Mouse (Mus musculus): ENCODE results near the gene Sod3.
A peak's percentile ranks its signal among the peaks of the same experiment; 100 is the strongest.

The Sod3 gene

DNA sequence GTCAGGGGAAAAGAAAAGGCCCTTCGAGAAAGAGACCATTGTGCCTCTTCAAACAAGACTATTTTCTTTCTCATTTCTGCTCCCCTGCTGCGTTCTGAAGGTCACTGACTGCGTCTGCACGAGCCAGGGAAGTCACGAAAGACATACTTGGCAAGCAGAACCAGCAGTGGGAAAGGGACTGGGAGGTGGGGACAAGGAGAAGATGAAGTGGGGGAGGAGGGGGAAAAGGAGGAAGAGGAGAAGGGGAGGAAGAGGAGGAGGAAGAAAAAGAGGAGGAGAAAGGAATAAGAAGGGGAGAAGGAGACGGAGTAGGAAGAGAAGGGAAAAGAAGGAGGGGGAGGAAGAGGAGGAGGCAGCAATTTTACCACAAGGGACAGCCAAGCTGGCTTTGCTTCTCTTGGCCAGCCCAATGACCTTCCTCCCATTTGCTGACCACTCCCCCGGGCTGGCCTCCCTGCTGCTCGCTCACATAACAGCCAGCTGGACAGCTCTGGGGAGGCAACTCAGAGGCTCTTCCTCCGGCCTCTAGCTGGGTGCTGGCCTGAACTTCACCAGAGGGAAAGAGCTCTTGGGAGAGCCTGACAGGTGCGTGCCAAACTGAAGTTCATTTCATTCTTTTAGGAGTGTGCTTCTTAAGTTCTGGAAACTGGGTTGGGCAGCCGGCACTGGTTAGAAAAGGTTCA is at the start of gene Sod3:
Sod3 (plus strand) TSS at position 324 of the 683 bp plus-strand sequence.
- peak; percentile 77 for DNase-seq (ENCODE audit: low spot score)

DNA sequence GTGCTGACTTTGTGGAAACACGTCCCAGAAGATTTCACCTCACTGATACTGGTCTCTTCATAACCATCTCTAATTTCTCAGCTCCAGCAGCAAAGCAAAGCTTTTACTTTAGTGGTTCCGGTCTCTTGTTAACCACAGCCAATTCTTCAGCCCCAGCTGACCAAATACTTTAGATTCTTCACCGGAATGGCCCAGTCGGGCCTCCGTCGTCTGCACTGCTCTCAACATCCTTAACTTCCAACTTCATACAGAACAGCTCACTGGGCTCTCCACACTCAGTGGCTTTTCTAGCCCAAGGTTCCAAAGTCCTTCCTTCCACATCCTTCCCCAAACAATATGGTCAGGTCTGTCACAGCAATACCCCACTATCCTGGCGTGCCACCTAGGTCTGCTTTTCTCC is 46.7 kb upstream of the Sod3 start:
- DNase-seq (ENCODE audit: low spot score), result no peak

DNA sequence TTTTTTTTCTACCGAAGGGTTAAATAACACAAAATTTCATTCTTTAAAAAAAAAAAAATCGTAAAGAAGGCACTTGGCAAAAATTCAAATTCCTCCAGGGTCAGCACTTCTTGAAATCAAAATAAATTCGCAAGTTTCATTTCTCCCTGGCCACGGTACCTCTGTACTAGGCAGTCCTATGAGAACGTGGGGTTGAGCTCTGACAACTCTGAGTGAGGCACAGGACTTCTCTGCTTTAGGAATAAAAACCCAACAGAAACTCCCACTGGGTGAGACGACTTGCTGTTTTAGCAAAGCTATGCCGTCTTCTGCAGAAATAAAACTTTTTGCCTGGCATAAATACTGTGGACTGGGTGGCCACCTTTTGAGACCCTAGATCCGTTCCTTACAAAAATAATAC is 44.1 kb upstream of the Sod3 start:
- no peak for DNase-seq (ENCODE audit: low spot score)

DNA sequence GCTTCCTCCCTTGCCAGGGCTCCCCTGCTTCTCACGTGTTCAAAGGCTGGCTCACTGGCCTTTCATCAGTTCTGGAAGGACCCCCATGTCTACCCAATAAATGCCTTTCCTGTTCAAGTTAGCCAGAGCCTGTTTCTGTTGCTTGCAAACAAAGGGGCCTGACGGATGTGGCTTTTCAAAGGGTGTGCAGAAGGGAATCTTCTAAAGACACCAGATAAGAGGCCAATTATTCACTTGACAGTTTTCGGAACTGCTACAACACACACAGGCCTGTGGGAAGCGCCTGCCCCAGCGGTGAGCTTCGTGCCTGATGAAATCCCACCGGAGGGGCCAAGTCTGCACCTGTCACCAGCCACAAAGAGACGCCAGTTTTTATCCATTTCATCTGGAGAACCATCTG is 31.5 kb upstream of the Sod3 start:
- DNase-seq (ENCODE audit: low spot score), result no peak

DNA sequence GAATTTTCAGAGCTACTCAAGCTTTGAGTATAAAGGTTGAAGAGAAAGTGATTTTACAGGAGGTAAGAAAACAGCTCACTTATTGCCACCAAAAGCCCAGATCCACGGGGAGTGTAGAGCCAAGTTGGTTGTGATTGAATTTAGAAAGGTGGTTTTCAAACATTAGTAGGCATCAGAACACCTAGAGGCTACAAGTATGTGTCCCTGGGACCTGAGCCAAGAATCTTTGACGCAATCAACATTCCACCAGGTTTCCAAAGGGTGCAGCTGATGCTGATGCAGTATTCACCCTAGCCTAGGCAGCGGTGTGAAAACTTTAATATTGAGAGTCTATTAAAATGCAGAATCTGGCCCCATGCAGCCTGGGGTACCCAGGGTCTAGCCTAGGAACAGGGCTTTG is 28.0 kb upstream of the Sod3 start:
- no peak for DNase-seq (ENCODE audit: low spot score)

DNA sequence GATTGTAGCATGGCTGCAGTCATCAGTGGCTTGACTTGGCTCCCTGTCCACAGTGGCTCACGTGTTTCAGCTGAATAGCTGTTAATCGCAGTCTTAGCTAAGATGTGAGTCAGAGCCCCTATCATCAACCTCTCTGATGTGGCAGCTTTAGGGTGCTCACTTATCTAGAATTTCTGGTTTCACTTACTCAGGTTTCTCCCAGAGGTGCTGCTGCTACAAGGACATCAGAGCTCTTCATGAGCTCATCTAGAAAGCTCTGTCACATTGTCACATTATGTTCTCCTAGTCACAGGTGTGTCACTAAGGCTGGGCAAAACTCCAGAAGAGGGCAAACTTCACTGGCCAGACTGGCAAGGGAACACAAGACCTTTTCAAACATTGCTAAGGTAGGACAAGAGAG is 24.5 kb upstream of the Sod3 start:
- no peak for DNase-seq (ENCODE audit: low spot score)

DNA sequence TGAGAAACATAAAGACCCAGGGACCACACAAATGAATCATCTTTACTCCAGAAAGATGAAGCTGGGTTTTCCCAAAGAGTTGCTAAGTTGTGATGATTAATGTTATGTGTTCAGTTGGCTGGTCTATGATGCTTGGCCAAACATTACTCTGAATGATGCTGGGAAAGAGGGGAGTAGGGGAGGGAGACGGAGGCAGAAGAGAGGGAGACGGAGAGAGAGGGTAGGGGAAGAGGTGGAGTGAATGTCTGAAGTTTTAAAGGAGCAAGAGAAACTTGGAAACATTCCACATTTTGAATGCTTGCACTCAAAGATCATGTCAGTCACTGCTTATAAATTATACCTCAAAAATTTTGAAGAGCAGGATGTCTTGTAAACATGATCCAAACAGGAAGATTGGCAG is 16.7 kb upstream of the Sod3 start:
- no peak for DNase-seq (ENCODE audit: low spot score)

DNA sequence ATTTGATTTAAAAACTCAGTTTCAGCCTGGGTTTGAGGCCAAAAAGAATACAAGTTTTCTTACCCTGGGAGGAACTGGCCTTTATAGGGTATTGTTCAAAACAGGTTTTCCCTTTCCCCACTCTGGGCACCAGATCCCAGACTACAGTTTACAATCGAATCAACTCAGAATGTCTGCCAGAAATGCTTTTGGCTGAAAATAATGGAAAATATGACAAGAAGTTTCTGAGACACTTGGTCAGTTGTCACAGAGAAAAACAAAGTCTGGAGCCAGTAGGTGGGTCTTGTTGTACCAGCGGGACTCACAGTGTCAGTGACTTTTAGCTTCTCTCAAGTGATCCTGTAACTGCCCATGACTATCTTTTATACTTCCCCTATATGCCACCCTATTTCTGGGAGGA is 13.1 kb upstream of the Sod3 start:
- DNase-seq (ENCODE audit: low spot score), result no peak

DNA sequence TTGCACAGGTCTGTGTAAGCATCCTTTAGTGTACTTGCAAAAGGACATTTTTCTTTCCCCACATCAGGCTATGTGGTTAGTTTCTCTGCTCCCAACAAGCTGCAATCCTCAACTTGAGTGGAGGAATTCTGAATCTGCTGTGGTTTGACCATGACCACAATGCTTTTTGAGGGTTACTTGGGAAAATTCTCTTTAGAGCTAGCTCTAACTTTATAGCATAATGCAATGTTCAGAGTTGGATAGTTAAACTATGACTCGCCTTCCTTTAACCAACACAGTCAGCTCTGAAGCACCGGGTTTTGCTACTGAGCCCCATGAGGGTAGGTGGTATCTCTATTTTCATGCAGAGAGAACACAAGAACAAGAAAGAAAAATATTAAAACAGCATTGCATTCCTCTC is 12.0 kb upstream of the Sod3 start:
- DNase-seq (ENCODE audit: low spot score), result no peak

DNA sequence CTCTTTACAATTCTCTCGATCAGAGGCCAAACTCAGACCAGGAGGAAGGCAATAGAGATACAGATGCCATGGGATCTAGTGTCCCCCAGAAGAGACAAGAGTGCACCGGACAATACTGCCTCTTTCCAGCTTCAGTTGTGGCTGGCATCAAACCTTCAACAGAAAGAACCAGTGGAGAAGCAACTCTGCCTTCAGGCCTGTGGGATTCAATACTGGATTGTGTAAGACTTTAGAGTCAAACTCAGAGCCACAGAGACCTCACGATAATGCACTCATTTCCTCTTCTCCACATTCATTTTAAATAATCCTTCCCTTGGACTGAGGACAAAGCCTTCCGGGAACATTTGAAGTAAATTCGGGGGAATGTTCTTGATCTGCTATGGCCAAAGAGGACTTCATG is 10.9 kb upstream of the Sod3 start:
- no peak for DNase-seq (ENCODE audit: low spot score)

DNA sequence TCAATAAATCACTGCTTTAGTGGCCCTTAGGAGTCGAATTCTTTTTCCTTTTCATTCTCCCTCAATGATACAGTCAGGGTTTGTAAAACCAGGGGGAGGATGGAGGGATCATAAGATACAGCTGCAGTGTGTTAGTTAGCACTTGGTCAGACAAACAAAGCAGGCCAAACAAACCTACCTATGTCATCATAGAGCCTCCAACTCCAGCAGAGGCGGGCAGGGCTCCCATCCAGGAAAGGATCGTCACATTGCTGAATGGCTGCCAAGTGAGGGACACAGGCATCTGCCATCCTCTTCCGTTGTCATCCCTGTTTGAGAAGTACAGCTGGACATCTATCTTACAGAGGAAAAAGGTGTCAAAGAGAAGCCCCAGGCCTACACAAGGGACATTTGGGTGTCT is 9.2 kb upstream of the Sod3 start:
- DNase-seq (ENCODE audit: low spot score), result no peak

DNA sequence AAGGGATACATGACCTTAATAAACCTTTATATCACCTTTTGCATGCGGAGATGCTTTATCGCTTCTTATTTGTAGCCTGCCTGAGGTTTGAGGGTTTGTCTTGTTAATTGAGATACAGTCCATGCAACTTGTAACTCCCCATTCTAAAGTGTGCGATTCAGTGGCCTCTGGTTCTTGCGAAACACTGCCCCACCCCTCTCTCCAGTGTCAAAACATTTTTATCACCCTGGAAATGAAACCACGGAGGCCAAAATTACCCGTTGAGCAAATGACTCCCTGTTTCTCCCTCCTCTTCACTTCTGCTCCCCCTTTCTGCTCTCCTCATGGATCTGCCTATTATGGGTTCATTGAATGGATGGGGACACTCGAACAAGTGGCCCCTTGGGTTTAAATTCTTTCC is 8.0 kb upstream of the Sod3 start:
- DNase-seq (ENCODE audit: low spot score), result no peak

DNA sequence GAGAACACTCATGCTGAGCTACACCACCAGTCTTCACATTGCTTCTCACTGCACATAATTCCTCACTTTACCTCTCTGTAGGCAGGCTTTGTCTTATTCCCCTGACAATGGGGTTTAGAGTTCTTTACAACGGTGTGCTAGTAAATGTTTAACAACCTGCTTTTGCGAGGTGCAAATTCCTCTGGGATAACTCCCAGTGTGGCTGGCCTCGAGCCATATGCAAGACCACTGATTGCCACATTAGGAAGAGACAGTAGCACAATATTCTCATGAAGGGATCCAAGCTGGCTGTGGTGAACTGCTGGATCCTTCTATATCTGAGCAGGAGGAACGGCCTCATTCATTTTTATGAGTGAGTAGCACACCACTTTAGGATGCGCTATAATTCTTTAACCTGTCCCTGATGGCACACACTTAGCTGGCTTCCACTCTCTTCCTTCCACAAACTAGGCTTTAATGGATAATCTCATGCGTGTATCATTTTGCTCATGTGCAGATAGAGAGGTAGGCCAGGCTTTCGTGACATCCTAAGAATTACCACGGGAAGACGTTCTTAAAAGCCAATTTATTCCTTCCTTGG is 6.3 kb upstream of the Sod3 start:
- DNase-seq (ENCODE audit: low spot score), result peak; percentile 59

DNA sequence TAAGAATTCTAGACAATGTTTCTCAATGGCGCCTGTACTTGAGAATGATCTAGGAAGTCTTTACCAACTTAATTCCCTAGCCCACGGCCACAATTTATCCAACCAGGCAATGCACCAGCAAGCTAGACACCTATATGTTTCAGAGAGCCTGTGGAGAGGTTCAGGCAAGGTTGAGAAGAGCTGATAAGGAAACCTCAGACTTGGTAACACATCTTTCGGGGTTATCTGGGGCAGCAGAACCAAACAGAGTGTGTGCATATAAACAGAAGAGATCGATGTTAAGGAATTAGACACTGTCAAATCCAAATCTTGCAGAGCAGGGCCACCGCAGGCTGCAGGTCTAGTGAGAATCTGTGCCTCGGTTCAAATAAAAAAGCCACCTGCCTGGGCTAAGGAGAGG is 5.5 kb upstream of the Sod3 start:
- DNase-seq (ENCODE audit: low spot score), result no peak

DNA sequence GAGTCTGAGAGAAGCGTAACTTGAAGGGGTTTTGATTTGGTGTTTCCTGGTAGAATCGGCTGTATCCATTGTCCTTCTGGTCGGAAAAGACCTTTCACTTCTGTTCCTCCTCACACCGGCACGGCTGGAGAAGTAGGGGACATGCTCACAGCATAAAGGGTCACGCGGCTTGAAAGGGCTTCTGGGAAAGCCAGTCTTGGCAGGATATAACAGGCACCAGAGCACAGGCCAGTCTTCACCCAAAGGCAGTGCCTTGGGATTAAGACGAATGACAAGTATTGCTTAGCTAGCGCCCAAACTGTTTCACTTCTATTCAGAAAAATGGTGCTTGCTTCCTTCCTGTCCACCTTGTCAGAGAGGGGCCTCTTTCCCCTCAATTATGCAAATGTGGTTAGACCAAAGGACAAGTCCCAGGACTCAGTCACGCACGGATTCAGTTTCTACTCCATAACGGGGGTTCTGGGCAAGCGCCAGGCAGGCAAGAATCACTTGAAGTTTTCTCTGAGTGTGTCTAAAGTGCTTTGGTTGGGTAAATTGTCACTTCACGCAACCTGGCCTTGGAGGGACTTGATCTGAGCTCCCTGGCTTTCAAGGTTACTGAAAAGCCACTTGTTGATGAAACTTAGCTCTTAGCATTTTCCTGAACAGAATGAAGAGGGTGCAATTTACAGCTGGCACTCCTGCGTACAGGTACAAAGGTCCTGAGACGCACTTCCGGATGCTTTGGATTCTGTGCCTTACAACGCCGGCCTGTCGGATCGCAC is 3.1 kb upstream of the Sod3 start:
- peak; percentile 79 for DNase-seq (ENCODE audit: low spot score)

DNA sequence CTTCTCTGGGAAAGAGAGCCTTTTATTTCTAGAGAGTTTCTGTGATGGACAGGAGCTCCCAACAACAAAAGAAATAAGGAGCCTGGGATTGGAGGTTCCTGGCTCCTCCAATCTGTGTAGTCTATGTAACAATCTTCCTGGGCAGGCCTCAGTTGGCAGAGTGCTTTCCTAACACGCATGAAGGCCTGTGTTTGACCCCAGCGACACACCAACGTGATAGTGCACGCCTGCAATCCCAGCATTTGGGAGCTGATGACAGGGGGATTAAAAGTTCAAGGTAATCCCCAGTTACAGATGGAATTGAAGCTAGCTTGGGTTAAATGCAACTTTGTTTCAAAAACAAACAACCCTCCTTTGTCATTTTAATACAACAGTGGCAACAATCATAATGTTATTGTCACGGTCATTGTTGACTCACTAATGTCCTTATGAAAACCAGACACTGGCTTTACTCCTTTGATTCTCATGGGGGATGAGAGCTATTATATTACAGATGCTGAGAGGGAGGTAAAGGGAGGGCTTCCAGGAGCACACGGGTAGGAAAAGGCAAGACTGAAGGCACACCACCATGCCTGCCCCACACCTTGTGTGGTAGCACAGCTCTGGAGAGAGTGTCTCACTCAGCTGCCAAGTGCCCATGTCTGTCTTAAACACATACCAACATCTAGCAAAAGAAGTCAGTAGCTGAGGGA is 669 bp upstream of the Sod3 start:
- DNase-seq (ENCODE audit: low spot score), result no peak

DNA sequence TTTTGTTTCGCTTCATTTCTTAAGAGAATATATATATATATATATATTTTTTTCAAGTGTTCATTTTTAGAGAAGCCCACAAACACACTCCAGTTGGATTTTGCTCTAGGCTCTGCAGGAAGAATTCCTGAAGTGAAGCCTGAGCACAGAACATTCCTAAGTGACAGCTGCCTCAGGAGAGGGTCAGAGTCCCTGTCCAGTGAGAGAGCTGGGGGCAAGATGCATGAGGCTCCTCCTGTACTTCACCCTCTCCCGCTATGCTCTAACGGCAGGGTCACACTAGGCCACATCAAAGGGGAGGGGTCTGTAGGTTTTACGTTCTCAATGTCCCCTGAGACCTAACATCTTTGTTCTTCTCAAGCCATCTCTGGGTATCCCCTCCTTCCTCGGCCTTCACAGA is 930 bp downstream of the Sod3 start:
- peak; percentile 59 for DNase-seq (ENCODE audit: low spot score)

DNA sequence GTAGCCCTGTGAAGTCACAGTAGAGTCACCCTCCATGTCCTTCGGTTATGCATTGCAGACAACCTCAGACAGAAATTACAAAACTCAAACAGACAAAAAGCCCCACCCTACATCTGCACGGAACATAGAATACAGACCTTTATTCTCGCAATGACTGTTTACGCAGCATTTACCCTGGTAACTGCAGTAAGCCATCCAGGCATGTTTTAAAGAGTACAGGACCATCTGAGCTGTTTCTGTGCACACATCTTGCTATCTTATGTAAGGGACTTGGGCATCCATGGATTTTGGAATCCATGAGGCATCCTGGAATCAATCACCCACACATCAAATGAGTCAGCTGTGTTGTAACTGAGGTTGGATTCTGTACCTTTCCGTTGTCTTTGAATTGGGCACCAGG is 2.3 kb downstream of the Sod3 start:
- no peak for DNase-seq (ENCODE audit: low spot score)

DNA sequence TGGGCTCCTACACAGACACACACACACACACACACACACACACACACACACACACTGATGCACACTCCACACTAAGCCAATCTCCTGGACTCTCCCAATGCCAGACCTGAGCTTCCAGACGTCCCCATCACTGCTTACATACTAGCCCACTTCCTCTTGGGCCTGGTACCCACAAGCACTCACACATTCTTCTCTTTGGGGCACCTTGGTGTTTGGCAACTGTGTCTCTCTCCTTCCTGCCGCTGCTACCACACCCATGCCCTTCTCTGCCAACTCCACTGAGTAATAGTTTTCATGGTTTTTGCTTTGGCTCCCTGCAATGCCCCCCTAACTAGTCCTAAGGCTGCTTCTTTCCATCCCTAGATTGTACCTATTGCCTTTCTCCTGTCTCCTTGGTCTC is 3.1 kb downstream of the Sod3 start:
- no peak for DNase-seq (ENCODE audit: low spot score)

DNA sequence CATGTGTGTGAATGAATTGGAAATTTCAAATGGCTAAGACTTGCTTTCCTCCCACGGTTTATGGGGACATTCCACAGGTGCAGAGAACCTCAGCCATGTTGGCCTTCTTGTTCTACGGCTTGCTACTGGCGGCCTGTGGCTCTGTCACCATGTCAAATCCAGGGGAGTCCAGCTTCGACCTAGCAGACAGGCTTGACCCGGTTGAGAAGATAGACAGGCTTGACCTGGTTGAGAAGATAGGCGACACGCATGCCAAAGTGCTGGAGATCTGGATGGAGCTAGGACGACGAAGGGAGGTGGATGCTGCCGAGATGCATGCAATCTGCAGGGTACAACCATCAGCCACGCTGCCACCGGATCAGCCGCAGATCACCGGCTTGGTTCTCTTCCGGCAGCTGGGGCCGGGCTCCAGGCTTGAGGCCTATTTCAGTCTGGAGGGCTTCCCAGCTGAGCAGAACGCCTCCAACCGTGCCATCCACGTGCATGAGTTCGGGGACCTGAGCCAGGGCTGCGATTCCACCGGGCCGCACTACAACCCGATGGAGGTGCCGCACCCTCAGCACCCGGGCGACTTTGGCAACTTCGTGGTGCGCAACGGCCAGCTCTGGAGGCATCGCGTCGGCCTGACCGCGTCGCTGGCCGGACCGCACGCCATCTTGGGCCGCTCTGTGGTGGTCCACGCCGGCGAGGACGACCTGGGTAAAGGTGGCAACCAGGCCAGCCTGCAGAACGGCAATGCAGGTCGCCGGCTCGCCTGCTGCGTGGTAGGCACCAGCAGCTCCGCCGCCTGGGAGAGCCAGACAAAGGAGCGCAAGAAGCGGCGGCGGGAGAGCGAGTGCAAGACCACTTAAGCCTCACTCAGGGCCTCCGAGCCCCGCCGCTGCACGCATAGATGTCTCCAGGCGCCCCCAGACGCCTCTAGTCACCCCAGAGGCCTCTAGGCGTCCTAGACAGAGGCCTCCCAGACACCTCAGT is 4.6 kb downstream of the Sod3 start:
- DNase-seq (ENCODE audit: low spot score), result no peak

DNA sequence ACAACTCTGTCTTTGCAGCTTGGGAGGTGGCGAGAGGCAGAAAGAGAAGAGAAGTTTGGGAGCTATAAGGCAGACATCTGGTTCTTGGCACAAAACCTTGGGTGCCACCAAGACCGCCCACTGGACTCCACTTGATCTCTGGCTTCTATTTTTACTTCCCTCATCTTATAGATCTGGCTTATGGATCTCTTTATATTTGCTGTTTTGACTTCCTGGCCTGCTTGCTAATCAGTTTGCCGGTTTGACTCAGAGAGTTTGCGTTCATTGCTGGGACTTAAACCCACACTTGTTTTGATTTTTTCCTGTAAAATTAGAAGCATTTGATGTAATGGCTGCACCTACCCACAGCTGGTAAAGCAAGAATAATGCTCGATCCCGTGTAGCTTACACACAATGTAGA is 7.3 kb downstream of the Sod3 start:
- no peak for DNase-seq (ENCODE audit: low spot score)

DNA sequence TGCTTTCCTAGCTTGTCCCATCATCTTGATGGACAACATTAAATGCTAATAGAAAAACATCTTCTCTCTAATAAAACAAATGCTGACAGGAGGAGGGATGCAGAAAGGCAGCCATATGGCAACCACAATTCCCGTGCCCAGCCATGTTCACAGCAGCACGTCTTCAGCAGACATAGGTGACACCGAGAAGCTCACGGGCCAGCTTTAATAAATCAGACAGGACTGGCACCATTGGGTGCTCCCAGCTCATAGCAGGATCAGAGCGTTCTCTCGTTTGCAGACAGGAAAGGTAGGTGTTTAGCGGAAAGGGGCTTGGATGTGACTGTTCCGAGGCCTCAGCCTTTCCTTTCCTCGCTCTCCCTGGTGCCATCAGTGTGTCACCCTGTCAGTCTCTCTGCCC is 12.3 kb downstream of the Sod3 start:
- no peak for DNase-seq (ENCODE audit: low spot score)
